Mouse (Mus musculus): ENCODE results near the gene Saa2. TPM values are rescaled to one million over a fixed set of nuclear protein-coding genes. Genes with fewer than 3 reads are reported as not detected.

The Saa2 gene
- polyA plus RNA-seq, 1 experiment, result not detected

GRCm38 (mm10) chr7:46793871-46794270 lies 42.3 kb downstream of the Saa2 start:
- DNase-seq, result peak; percentile 77

GRCm38 (mm10) chr7:46795287-46796205 lies 44.0 kb downstream of the Saa2 start, which contains the start of the genes Hps5 and Gtf2h1:
Gene Hps5 (minus strand): TSS chr7:46796064.
Gene Gtf2h1 (plus strand): TSS chr7:46796103.
- under 1% methylated on average over 74 of the region's 75 CpGs for WGBS
- H3K4me1 ChIP-seq (ENCODE audit: control insufficient read depth, insufficient read depth, low read length), result peaks cover 6% of the 10 kb centered on the region; the same call in 1 of the 2 replicates
- peak within 1 kb of the TSS; percentile 97 for H3K27ac ChIP-seq (ENCODE audit: insufficient read depth, low read depth, low read length)
- no peak for TF ChIP-seq CTCF (conservative IDR thresholded peaks at IDR 0.05; ENCODE audit: insufficient read depth, insufficient read length, low read depth, low read length)
- peak; percentile 52 for TF ChIP-seq POLR2A (IDR thresholded peaks at IDR 0.05; ENCODE audit: low read depth, low read length)
- peak; percentile 99 for DNase-seq
- peak within 1 kb of the TSS; percentile 78 for H3K4me3 ChIP-seq (ENCODE audit: insufficient read depth, low read depth, low read length)
- no peaks in the 10 kb centered on the region for H3K36me3 ChIP-seq (ENCODE audit: control insufficient read depth, insufficient read depth, low read length)
- no peaks in the 10 kb centered on the region for H3K27me3 ChIP-seq (replicated peaks; ENCODE audit: control insufficient read depth, insufficient read depth, low read length)

More at GRCm38 (mm10) chr7:46793871-46794270, 42.3 kb downstream of the Saa2 start:
- TF ChIP-seq POLR2A (IDR thresholded peaks at IDR 0.05; ENCODE audit: low read depth, low read length) (no peak), CTCF (conservative IDR thresholded peaks at IDR 0.05; ENCODE audit: insufficient read depth, insufficient read length, low read depth, low read length) (no peak)
- Histone ChIP-seq H3K4me1 (ENCODE audit: control insufficient read depth, insufficient read depth, low read length) (peaks cover 6% of the 10 kb centered on the region; the same call in 1 of the 2 replicates), H3K27ac (ENCODE audit: insufficient read depth, low read depth, low read length) (0 out of 2 replicates have a peak overlapping the region, but pooled peaks have one; percentile 27), H3K36me3 (ENCODE audit: control insufficient read depth, insufficient read depth, low read length) (peaks cover 3% of the 10 kb centered on the region; the same call in 1 of the 2 replicates), H3K4me3 (ENCODE audit: insufficient read depth, low read depth, low read length) (peak overlapping the region; percentile 6; the same call in 1 of the 2 replicates), H3K27me3 (replicated peaks; ENCODE audit: control insufficient read depth, insufficient read depth, low read length) (no peaks in the 10 kb centered on the region)
- 39% methylated on average over 4 of the region's 4 CpGs for WGBS

- no peak for TF ChIP-seq CTCF (conservative IDR thresholded peaks at IDR 0.05; ENCODE audit: insufficient read depth, insufficient read length, low read depth, low read length)
- TF ChIP-seq POLR2A (IDR thresholded peaks at IDR 0.05; ENCODE audit: low read depth, low read length), result no peak
- WGBS, result 0% methylated on average over 29 of the region's 31 CpGs
- Histone ChIP-seq H3K27ac (ENCODE audit: insufficient read depth, low read depth, low read length) (peak overlapping the region; percentile 97), H3K36me3 (ENCODE audit: control insufficient read depth, insufficient read depth, low read length) (no peaks in the 10 kb centered on the region), H3K4me3 (ENCODE audit: insufficient read depth, low read depth, low read length) (peak overlapping the region; percentile 78), H3K27me3 (replicated peaks; ENCODE audit: control insufficient read depth, insufficient read depth, low read length) (no peaks in the 10 kb centered on the region), H3K4me1 (ENCODE audit: control insufficient read depth, insufficient read depth, low read length) (peaks cover 6% of the 10 kb centered on the region; the same call in 1 of the 2 replicates)
- DNase-seq, result no peak
Observed at GRCm38 (mm10) chr7:46796206-46796679, 44.7 kb downstream of the Saa2 start.

GRCm38 (mm10) chr7:46796779-46797178 lies 45.2 kb downstream of the Saa2 start:
- Histone ChIP-seq H3K27ac (ENCODE audit: insufficient read depth, low read depth, low read length) (no peak overlapping the region), H3K4me3 (ENCODE audit: insufficient read depth, low read depth, low read length) (peak overlapping the region; percentile 58), H3K27me3 (replicated peaks; ENCODE audit: control insufficient read depth, insufficient read depth, low read length) (no peaks in the 10 kb centered on the region), H3K36me3 (ENCODE audit: control insufficient read depth, insufficient read depth, low read length) (no peaks in the 10 kb centered on the region), H3K4me1 (ENCODE audit: control insufficient read depth, insufficient read depth, low read length) (peaks cover 6% of the 10 kb centered on the region; the same call in 1 of the 2 replicates)
- TF ChIP-seq POLR2A (IDR thresholded peaks at IDR 0.05; ENCODE audit: low read depth, low read length) (no peak), CTCF (conservative IDR thresholded peaks at IDR 0.05; ENCODE audit: insufficient read depth, insufficient read length, low read depth, low read length) (no peak)
- WGBS, result 36% methylated on average over 6 of the region's 6 CpGs
- no peak for DNase-seq

Other genes starting within 250 kb of the Saa2 start
- 16.0 and 16.8 TPM in 2 replicates for gene Sergef, start 112.0 kb upstream of the Saa2 start, polyA plus RNA-seq (2012; rRNA removed)
- gene Tph1, start 79.3 kb upstream of the Saa2 start, polyA plus RNA-seq (2012; rRNA removed), result not detected in 2 replicates
- gene Saal1, start 41.1 kb upstream of the Saa2 start, polyA plus RNA-seq (2012; rRNA removed), result 5.2 and 5.3 TPM in 2 replicates
- gene Saa3, start 36.1 kb upstream of the Saa2 start, polyA plus RNA-seq (2012; rRNA removed), result 0.17 and 0.20 TPM in 2 replicates
- gene Saa4, start 19.2 kb upstream of the Saa2 start, polyA plus RNA-seq (2012; rRNA removed), result not detected in 2 replicates
- not detected in 2 replicates for gene Saa1, start 8.8 kb upstream of the Saa2 start, polyA plus RNA-seq (2012; rRNA removed)
- gene Hps5, start 44.3 kb downstream of the Saa2 start, polyA plus RNA-seq (2012; rRNA removed), result 31.0 and 41.7 TPM in 2 replicates
- gene Gtf2h1, start 44.3 kb downstream of the Saa2 start, polyA plus RNA-seq (2012; rRNA removed), result 9.8 and 11.6 TPM in 2 replicates
- gene Ldha, start 89.7 kb downstream of the Saa2 start, polyA plus RNA-seq (2012; rRNA removed), result 665 and 667 TPM in 2 replicates
- 0.42 and 0.67 TPM in 2 replicates for gene Ldhc, start 109.4 kb downstream of the Saa2 start, polyA plus RNA-seq (2012; rRNA removed)
- gene Tsg101, start 168.2 kb downstream of the Saa2 start, polyA plus RNA-seq (2012; rRNA removed), result 74.8 and 80.7 TPM in 2 replicates
- 3.8 and 4.0 TPM in 2 replicates for gene Uevld, start 206.7 kb downstream of the Saa2 start, polyA plus RNA-seq (2012; rRNA removed)
- 0.46 TPM in 1 of 2 replicates, not detected in the other for gene Gm9999, start 231.8 kb downstream of the Saa2 start, polyA plus RNA-seq (2012; rRNA removed)

Measured in kidney, adult 2 months (tissue).